Mouse (Mus musculus) kidney, postnatal 25 days (tissue): ENCODE data around the gene Trio.

Experiments used
- DNase-seq, 2 experiments: peaks; one replicate each; pipeline ENCODE4 v3.0.0; 2021; ENCODE audit warnings: mixed read lengths in 2 of 2

Gene Trio

GRCm38 (mm10) chr15:28025447-28026166, at the start of gene Trio:
Gene Trio, minus strand, starts transcription at chr15:28025848.
- peak; percentile 98 to 99 for DNase-seq

- no peak for DNase-seq
Measured at GRCm38 (mm10) chr15:28074416-28074970, 48.8 kb upstream of the Trio start.

GRCm38 (mm10) chr15:28071601-28072000, 46.0 kb upstream of the Trio start:
- DNase-seq = no peak

GRCm38 (mm10) chr15:28070771-28071419, 45.2 kb upstream of the Trio start:
- DNase-seq = peak; percentile 45 to 60

GRCm38 (mm10) chr15:28070221-28070620, 44.6 kb upstream of the Trio start:
- DNase-seq = no peak

GRCm38 (mm10) chr15:28067373-28067772, 41.7 kb upstream of the Trio start:
- DNase-seq = peak in 1 of 2 experiments; percentile 23

- no peak for DNase-seq
Measured at GRCm38 (mm10) chr15:28066468-28066867, 40.8 kb upstream of the Trio start.

- no peak for DNase-seq
Measured at GRCm38 (mm10) chr15:28065572-28065971, 39.9 kb upstream of the Trio start.

GRCm38 (mm10) chr15:28064733-28065088, 39.1 kb upstream of the Trio start:
- no peak for DNase-seq

GRCm38 (mm10) chr15:28064081-28064732, 38.6 kb upstream of the Trio start:
- peak; percentile 36 to 60 for DNase-seq

GRCm38 (mm10) chr15:28063466-28063865, 37.8 kb upstream of the Trio start:
- no peak for DNase-seq

GRCm38 (mm10) chr15:28062016-28062415, 36.4 kb upstream of the Trio start:
- no peak for DNase-seq

- no peak for DNase-seq
Measured at GRCm38 (mm10) chr15:28060977-28061376, 35.3 kb upstream of the Trio start.

GRCm38 (mm10) chr15:28060423-28060822, 34.8 kb upstream of the Trio start:
- no peak for DNase-seq

- no peak for DNase-seq
Measured at GRCm38 (mm10) chr15:28057545-28057944, 31.9 kb upstream of the Trio start.

- DNase-seq = no peak
Measured at GRCm38 (mm10) chr15:28054731-28055130, 29.1 kb upstream of the Trio start.

- DNase-seq = no peak
Measured at GRCm38 (mm10) chr15:28054111-28054510, 28.5 kb upstream of the Trio start.

- no peak for DNase-seq
Measured at GRCm38 (mm10) chr15:28053226-28053625, 27.6 kb upstream of the Trio start.

- no peak for DNase-seq
Measured at GRCm38 (mm10) chr15:28051811-28052210, 26.2 kb upstream of the Trio start.

- DNase-seq = peak; percentile 39 to 51
Measured at GRCm38 (mm10) chr15:28051104-28051625, 25.5 kb upstream of the Trio start.

- no peak for DNase-seq
Measured at GRCm38 (mm10) chr15:28047711-28048110, 22.1 kb upstream of the Trio start.

- DNase-seq = peak; percentile 54 to 80
Measured at GRCm38 (mm10) chr15:28041158-28041865, 15.7 kb upstream of the Trio start.

GRCm38 (mm10) chr15:28037651-28038050, 12.0 kb upstream of the Trio start:
- no peak for DNase-seq
